Mouse (Mus musculus) neural tube, embryonic 15.5 days (tissue): Measurements from ENCODE around the gene Mpped2. TPM values are rescaled to one million over a fixed set of nuclear protein-coding genes. Genes with fewer than 3 reads are reported as not detected.
A peak's percentile ranks its signal among the peaks of the same experiment; 100 is the strongest.

Experiments
- ATAC-seq: fragments of 200-750 bp; cut with Nextera tagmentation; 2 replicates; pipeline ENCODE4 v1.8.0; 2017; ENCODE audit warnings: mild to moderate bottlenecking, moderate TSS enrichment, moderate library complexity; ENCODE audit not compliant: low FRiP score
- H3K27ac ChIP-seq: fragments of 300-500 bp; sonication (generic); replicated peaks from 2 replicates; pipeline ENCODE4 v1.5.1; 2015; ENCODE audit warnings: mild to moderate bottlenecking, inconsistent platforms
- H3K27me3 ChIP-seq: fragments of 300-500 bp; sonication (generic); replicated peaks from 2 replicates; pipeline ENCODE4 v1.6.1; 2015; ENCODE audit warnings: inconsistent platforms
- H3K36me3 ChIP-seq: fragments of 300-500 bp; sonication (generic); 2 replicates; pipeline ENCODE4 v1.6.1; 2015; ENCODE audit warnings: inconsistent platforms
- H3K4me1 ChIP-seq: fragments of 300-500 bp; sonication (generic); 2 replicates; pipeline ENCODE4 v1.6.1; 2015; ENCODE audit warnings: inconsistent platforms
- H3K4me2 ChIP-seq: fragments of 300-500 bp; sonication (generic); 2 replicates; pipeline ENCODE4 v1.6.1; 2015; ENCODE audit warnings: inconsistent platforms, mild to moderate bottlenecking, moderate library complexity
- H3K4me3 ChIP-seq: fragments of 300-500 bp; sonication (generic); replicated peaks from 2 replicates; pipeline ENCODE4 v1.5.1; 2015; ENCODE audit warnings: mild to moderate bottlenecking, inconsistent platforms
- H3K9ac ChIP-seq: fragments of 300-500 bp; sonication (generic); replicated peaks from 2 replicates; pipeline ENCODE4 v1.6.1; 2015; ENCODE audit warnings: mild to moderate bottlenecking, inconsistent platforms
- H3K9me3 ChIP-seq: fragments of 300-500 bp; sonication (generic); replicated peaks from 2 replicates; pipeline ENCODE4 v1.6.1; 2016; ENCODE audit warnings: inconsistent platforms
- WGBS: fragments of 180-500 bp; shearing (Covaris S2); methylation state at CpG from one replicate; pipeline ENCODE4 v1.1.7; 2015; ENCODE audit warnings: mixed read lengths; 5-methylcytosine and 5-hydroxymethylcytosine counted together
- polyA plus RNA-seq: library from polyadenylated mRNA; unstranded; fragments of >200 nt; fragmentation: Nextera tagmentation; extraction: Ambion mirVana; gene quantifications from 2 replicates; pipeline ENCODE4 v1.2.1, GENCODE M21; 2015

Gene Mpped2
- polyA plus RNA-seq, 1 experiment from 2014 or later, result 222 TPM

GRCm38 (mm10) chr2:106781181-106782179 lies 88.4 kb downstream of the Mpped2 start:
- no peak overlapping the region for H3K4me3 ChIP-seq
- H3K4me1 ChIP-seq, result peaks cover 15% of the 10 kb centered on the region
- no peak overlapping the region for H3K9ac ChIP-seq
- H3K9me3 ChIP-seq, result no peaks in the 10 kb centered on the region
- H3K36me3 ChIP-seq, result peaks cover 11% of the 10 kb centered on the region; the same call in 1 of the 2 replicates
- ATAC-seq, result peak; percentile 37; the same call in 1 of the 2 replicates
- peak overlapping the region; percentile 67 for H3K27ac ChIP-seq
- no peaks in the 10 kb centered on the region for H3K27me3 ChIP-seq
- WGBS, result 72% methylated on average over 26 of the region's 26 CpGs
- no peak overlapping the region for H3K4me2 ChIP-seq

GRCm38 (mm10) chr2:106783311-106783710 lies 90.2 kb downstream of the Mpped2 start:
- peaks cover 11% of the 10 kb centered on the region; the same call in 1 of the 2 replicates for H3K36me3 ChIP-seq
- no peaks in the 10 kb centered on the region for H3K27me3 ChIP-seq
- peaks cover 23% of the 10 kb centered on the region for H3K4me1 ChIP-seq
- no peak for ATAC-seq
- H3K4me3 ChIP-seq, result no peak overlapping the region
- 66% methylated on average over 4 of the region's 4 CpGs for WGBS
- H3K27ac ChIP-seq, result no peak overlapping the region
- H3K9me3 ChIP-seq, result no peaks in the 10 kb centered on the region
- no peak overlapping the region for H3K4me2 ChIP-seq
- H3K9ac ChIP-seq, result no peak overlapping the region

- no peak overlapping the region for H3K9ac ChIP-seq
- H3K36me3 ChIP-seq, result peaks cover 11% of the 10 kb centered on the region; the same call in 1 of the 2 replicates
- ATAC-seq, result no peak
- H3K4me1 ChIP-seq, result peaks cover 16% of the 10 kb centered on the region
- H3K27ac ChIP-seq, result no peak overlapping the region
- no peak overlapping the region for H3K4me2 ChIP-seq
- no peaks in the 10 kb centered on the region for H3K27me3 ChIP-seq
- no peak overlapping the region for H3K4me3 ChIP-seq
- no peaks in the 10 kb centered on the region for H3K9me3 ChIP-seq
- WGBS, result 25% methylated on average over 8 of the region's 8 CpGs
Observed at GRCm38 (mm10) chr2:106788055-106788454, 95.0 kb downstream of the Mpped2 start.

- H3K4me1 ChIP-seq, result peaks cover 16% of the 10 kb centered on the region
- H3K27me3 ChIP-seq, result no peaks in the 10 kb centered on the region
- H3K27ac ChIP-seq, result no peak overlapping the region
- H3K4me3 ChIP-seq, result no peak overlapping the region
- no peak overlapping the region for H3K4me2 ChIP-seq
- H3K36me3 ChIP-seq, result peaks cover 11% of the 10 kb centered on the region; the same call in 1 of the 2 replicates
- ATAC-seq, result no peak
- WGBS, result 49% methylated on average over 4 of the region's 4 CpGs
- no peak overlapping the region for H3K9ac ChIP-seq
- H3K9me3 ChIP-seq, result no peaks in the 10 kb centered on the region
Observed at GRCm38 (mm10) chr2:106788573-106788972, 95.5 kb downstream of the Mpped2 start.

- 49% methylated on average over 5 of the region's 5 CpGs for WGBS
- H3K27me3 ChIP-seq, result no peaks in the 10 kb centered on the region
- H3K9me3 ChIP-seq, result no peaks in the 10 kb centered on the region
- no peak for ATAC-seq
- no peak overlapping the region for H3K4me3 ChIP-seq
- no peak overlapping the region for H3K4me2 ChIP-seq
- H3K4me1 ChIP-seq, result peaks cover 16% of the 10 kb centered on the region
- no peak overlapping the region for H3K27ac ChIP-seq
- H3K9ac ChIP-seq, result no peak overlapping the region
- peaks cover 6% of the 10 kb centered on the region; the same call in 1 of the 2 replicates for H3K36me3 ChIP-seq
Observed at GRCm38 (mm10) chr2:106789694-106790328, 96.7 kb downstream of the Mpped2 start.

- no peak overlapping the region for H3K4me2 ChIP-seq
- no peak overlapping the region for H3K9ac ChIP-seq
- no peaks in the 10 kb centered on the region for H3K9me3 ChIP-seq
- no peaks in the 10 kb centered on the region for H3K27me3 ChIP-seq
- no peak overlapping the region for H3K27ac ChIP-seq
- ATAC-seq, result no peak
- 0 out of 2 replicates have a peak, but pooled peaks cover 1% of the 10 kb centered on the region for H3K36me3 ChIP-seq
- no peak overlapping the region for H3K4me3 ChIP-seq
- peaks cover 16% of the 10 kb centered on the region for H3K4me1 ChIP-seq
- 51% methylated on average over 3 of the region's 3 CpGs for WGBS
Observed at GRCm38 (mm10) chr2:106790329-106790701, 97.2 kb downstream of the Mpped2 start.

GRCm38 (mm10) chr2:106796246-106796645 lies 103.2 kb downstream of the Mpped2 start:
- 9% methylated on average over 7 of the region's 7 CpGs for WGBS
- 0 out of 2 replicates have a peak overlapping the region, but pooled peaks have one; percentile 10 for H3K27ac ChIP-seq
- ATAC-seq, result no peak
- H3K36me3 ChIP-seq, result no peaks in the 10 kb centered on the region
- no peaks in the 10 kb centered on the region for H3K27me3 ChIP-seq
- no peaks in the 10 kb centered on the region for H3K9me3 ChIP-seq
- H3K4me1 ChIP-seq, result peaks cover 31% of the 10 kb centered on the region
- H3K9ac ChIP-seq, result peak overlapping the region; percentile 21; the same call in 1 of the 2 replicates
- H3K4me3 ChIP-seq, result no peak overlapping the region
- H3K4me2 ChIP-seq, result peak overlapping the region; percentile 32

GRCm38 (mm10) chr2:106797855-106798254 lies 104.8 kb downstream of the Mpped2 start:
- Histone ChIP-seq H3K4me3 (no peak overlapping the region), H3K9me3 (no peaks in the 10 kb centered on the region), H3K4me1 (peaks cover 31% of the 10 kb centered on the region), H3K27me3 (no peaks in the 10 kb centered on the region), H3K27ac (no peak overlapping the region), H3K9ac (no peak overlapping the region), H3K4me2 (no peak overlapping the region; the same call in 1 of the 2 replicates), H3K36me3 (no peaks in the 10 kb centered on the region)
- 16% methylated on average over 3 of the region's 3 CpGs for WGBS
- ATAC-seq, result peak; percentile 36; the same call in 1 of the 2 replicates

GRCm38 (mm10) chr2:106798824-106799223 lies 105.8 kb downstream of the Mpped2 start:
- no peaks in the 10 kb centered on the region for H3K9me3 ChIP-seq
- H3K4me3 ChIP-seq, result no peak overlapping the region
- H3K4me1 ChIP-seq, result peaks cover 31% of the 10 kb centered on the region
- no peak overlapping the region for H3K4me2 ChIP-seq
- H3K27me3 ChIP-seq, result no peaks in the 10 kb centered on the region
- 56% methylated on average over 4 of the region's 4 CpGs for WGBS
- ATAC-seq, result no peak
- H3K36me3 ChIP-seq, result no peaks in the 10 kb centered on the region
- no peak overlapping the region for H3K9ac ChIP-seq
- no peak overlapping the region for H3K27ac ChIP-seq

- no peaks in the 10 kb centered on the region; the same call in 1 of the 2 replicates for H3K36me3 ChIP-seq
- H3K4me2 ChIP-seq, result no peak overlapping the region
- H3K27me3 ChIP-seq, result no peaks in the 10 kb centered on the region
- H3K4me1 ChIP-seq, result no peaks in the 10 kb centered on the region
- H3K4me3 ChIP-seq, result no peak overlapping the region
- H3K9me3 ChIP-seq, result no peaks in the 10 kb centered on the region
- WGBS, result 91% methylated on average over 3 of the region's 3 CpGs
- H3K27ac ChIP-seq, result no peak overlapping the region
- ATAC-seq, result no peak
- no peak overlapping the region for H3K9ac ChIP-seq
Observed at GRCm38 (mm10) chr2:106815898-106816297, 122.8 kb downstream of the Mpped2 start.

- Histone ChIP-seq H3K27me3 (no peaks in the 10 kb centered on the region), H3K4me2 (no peak overlapping the region), H3K4me3 (no peak overlapping the region), H3K27ac (no peak overlapping the region; the same call in 1 of the 2 replicates), H3K9ac (no peak overlapping the region), H3K36me3 (no peaks in the 10 kb centered on the region), H3K9me3 (no peaks in the 10 kb centered on the region), H3K4me1 (peaks cover 27% of the 10 kb centered on the region)
- WGBS, result 49% methylated on average over 8 of the region's 8 CpGs
- ATAC-seq, result no peak
Observed at GRCm38 (mm10) chr2:106821292-106821691, 128.2 kb downstream of the Mpped2 start.
